Mouse (Mus musculus) midbrain, embryonic 13.5 days (tissue): ENCODE results near the gene Srebf2. TPM values are rescaled to one million over a fixed set of nuclear protein-coding genes. Genes with fewer than 3 reads are reported as not detected.
A peak's percentile ranks its signal among the peaks of the same experiment; 100 is the strongest.
"Not testable (repeated sequence)": the region's sequence is repeated elsewhere in the genome, so short reads cannot be mapped to it uniquely, and the experiment has no call there.

Experiments used
- ATAC-seq: fragments of 200-750 bp; cut with Nextera tagmentation; 2 replicates; pipeline ENCODE4 v1.8.0; 2017; ENCODE audit warnings: mild to moderate bottlenecking, moderate TSS enrichment, moderate library complexity
- H3K27ac ChIP-seq: fragments of 300-500 bp; sonication (generic); 2 replicates; pipeline ENCODE4 v1.5.1; 2015; ENCODE audit warnings: inconsistent platforms, mild to moderate bottlenecking, moderate library complexity
- H3K27me3 ChIP-seq: fragments of 300-500 bp; sonication (generic); 2 replicates; pipeline ENCODE4 v1.6.1; 2015; ENCODE audit warnings: mild to moderate bottlenecking, inconsistent platforms
- H3K36me3 ChIP-seq: fragments of 300-500 bp; sonication (generic); 2 replicates; pipeline ENCODE4 v1.6.1; 2015; ENCODE audit warnings: mild to moderate bottlenecking, inconsistent platforms
- H3K4me1 ChIP-seq: fragments of 300-500 bp; sonication (generic); replicated peaks from 2 replicates; pipeline ENCODE4 v1.6.1; 2015; ENCODE audit warnings: inconsistent platforms
- H3K4me2 ChIP-seq: fragments of 300-500 bp; sonication (generic); replicated peaks from 2 replicates; pipeline ENCODE4 v1.6.1; 2015; ENCODE audit warnings: moderate library complexity, mild to moderate bottlenecking, inconsistent platforms
- H3K4me3 ChIP-seq: fragments of 300-500 bp; sonication (generic); replicated peaks from 2 replicates; pipeline ENCODE4 v1.5.1; 2015; ENCODE audit warnings: mild to moderate bottlenecking, inconsistent platforms
- H3K9ac ChIP-seq: fragments of 300-500 bp; sonication (generic); replicated peaks from 2 replicates; pipeline ENCODE4 v1.6.1; 2015; ENCODE audit warnings: mild to moderate bottlenecking, inconsistent platforms
- H3K9me3 ChIP-seq: fragments of 300-500 bp; sonication (generic); 2 replicates; pipeline ENCODE4 v1.6.1; 2016; ENCODE audit warnings: mild to moderate bottlenecking, inconsistent platforms
- WGBS: fragments of 180-500 bp; shearing (Covaris S2); methylation state at CpG from one replicate; pipeline ENCODE4 v1.1.7; 2015; 5-methylcytosine and 5-hydroxymethylcytosine counted together
- polyA plus RNA-seq: library from polyadenylated mRNA; unstranded; fragments of >200 nt; fragmentation: Nextera tagmentation; extraction: Ambion mirVana; gene quantifications from 2 replicates; pipeline ENCODE4 v1.2.1, GENCODE M21; 2015

Srebf2 gene
- polyA plus RNA-seq = 225 and 230 TPM in 2 replicates

- Histone ChIP-seq H3K4me2 (peak within 1 kb of the TSS; percentile 88), H3K9me3 (no peaks in the 10 kb centered on the region), H3K27me3 (no peaks in the 10 kb centered on the region), H3K27ac (peak within 1 kb of the TSS; percentile 99), H3K4me3 (peak within 1 kb of the TSS; percentile 95), H3K4me1 (peaks cover 61% of the 10 kb centered on the region), H3K9ac (peak within 1 kb of the TSS; percentile 90), H3K36me3 (peaks cover 4% of the 10 kb centered on the region)
- ATAC-seq = peak; percentile 96
- under 1% methylated on average over 79 of the region's 79 CpGs for WGBS
Observed at GRCm38 (mm10) chr15:82146770-82147610, at the start of gene Srebf2. TSS of gene Srebf2 (plus strand) at chr15:82147181.

- Histone ChIP-seq H3K9ac (no peak overlapping the region), H3K4me3 (no peak overlapping the region), H3K9me3 (no peaks in the 10 kb centered on the region), H3K27ac (no peak overlapping the region), H3K4me2 (no peak overlapping the region), H3K36me3 (no peaks in the 10 kb centered on the region), H3K4me1 (no peaks in the 10 kb centered on the region; the same call in 1 of the 2 replicates), H3K27me3 (no peaks in the 10 kb centered on the region)
- ATAC-seq = no peak
- WGBS = 19% methylated on average over 8 of the region's 8 CpGs
Observed at GRCm38 (mm10) chr15:82106953-82107555, 39.9 kb upstream of the Srebf2 start.

- no peak for ATAC-seq
- Histone ChIP-seq H3K27me3 (no peaks in the 10 kb centered on the region), H3K4me3 (no peak overlapping the region), H3K36me3 (no peaks in the 10 kb centered on the region), H3K27ac (no peak overlapping the region), H3K9ac (no peak overlapping the region), H3K9me3 (no peaks in the 10 kb centered on the region), H3K4me2 (no peak overlapping the region), H3K4me1 (no peaks in the 10 kb centered on the region)
- 90% methylated on average over 8 of the region's 8 CpGs for WGBS
Observed at GRCm38 (mm10) chr15:82120544-82120943, 26.4 kb upstream of the Srebf2 start.

- peak overlapping the region; percentile 68; the same call in 1 of the 2 replicates for H3K9ac ChIP-seq
- not testable (repeated sequence) for H3K27me3 ChIP-seq, H3K9me3 ChIP-seq, ATAC-seq, H3K27ac ChIP-seq, H3K4me3 ChIP-seq
- WGBS = 88% methylated on average over 4 of the region's 4 CpGs
- H3K4me2 ChIP-seq = peak overlapping the region; percentile 86
- H3K4me1 ChIP-seq = peaks cover 22% of the 10 kb centered on the region
- peaks cover 10% of the 10 kb centered on the region; the same call in 1 of the 2 replicates for H3K36me3 ChIP-seq
Observed at GRCm38 (mm10) chr15:82126690-82127089, 20.3 kb upstream of the Srebf2 start.

- peak; percentile 98 for ATAC-seq
- H3K9ac ChIP-seq = peak within 1 kb of the TSS; percentile 79
- under 1% methylated on average over 70 of the region's 74 CpGs for WGBS
Observed at GRCm38 (mm10) chr15:82127426-82128374, 19.3 kb upstream of the Srebf2 start, which contains the start of gene Ccdc134. TSS of gene Ccdc134 (plus strand) at chr15:82127922.

GRCm38 (mm10) chr15:82128398-82128797, 18.6 kb upstream of the Srebf2 start:
- no peak for ATAC-seq
- Histone ChIP-seq H3K36me3 (peaks cover 16% of the 10 kb centered on the region; the same call in 1 of the 2 replicates), H3K27ac (0 out of 2 replicates have a peak overlapping the region, but pooled peaks have one; percentile 74), H3K4me1 (peaks cover 22% of the 10 kb centered on the region), H3K4me3 (peak overlapping the region; percentile 80), H3K9ac (peak overlapping the region; percentile 79), H3K4me2 (peak overlapping the region; percentile 86), H3K27me3 (0 out of 2 replicates have a peak, but pooled peaks cover 5% of the 10 kb centered on the region), H3K9me3 (no peaks in the 10 kb centered on the region)
- 0% methylated on average over 5 of the region's 5 CpGs for WGBS

More at GRCm38 (mm10) chr15:82127426-82128374, 19.3 kb upstream of the Srebf2 start, which contains the start of gene Ccdc134:
- Histone ChIP-seq H3K27ac (peak within 1 kb of the TSS; percentile 74), H3K9me3 (no peaks in the 10 kb centered on the region), H3K4me2 (peak within 1 kb of the TSS; percentile 86), H3K4me1 (peaks cover 22% of the 10 kb centered on the region), H3K27me3 (0 out of 2 replicates have a peak, but pooled peaks cover 5% of the 10 kb centered on the region), H3K36me3 (peaks cover 14% of the 10 kb centered on the region; the same call in 1 of the 2 replicates), H3K4me3 (peak within 1 kb of the TSS; percentile 80)

GRCm38 (mm10) chr15:82130599-82130998, 16.4 kb upstream of the Srebf2 start:
- H3K9ac ChIP-seq = no peak overlapping the region
- no peak for ATAC-seq
- no peak overlapping the region for H3K4me3 ChIP-seq
- no peak overlapping the region for H3K4me2 ChIP-seq
- peaks cover 19% of the 10 kb centered on the region; the same call in 1 of the 2 replicates for H3K36me3 ChIP-seq
- no peak overlapping the region for H3K27ac ChIP-seq
- H3K9me3 ChIP-seq = no peaks in the 10 kb centered on the region
- peaks cover 22% of the 10 kb centered on the region for H3K4me1 ChIP-seq
- 0 out of 2 replicates have a peak, but pooled peaks cover 5% of the 10 kb centered on the region for H3K27me3 ChIP-seq
- WGBS = 60% methylated on average over 7 of the region's 7 CpGs

GRCm38 (mm10) chr15:82135372-82135771, 11.6 kb upstream of the Srebf2 start:
- H3K9me3 ChIP-seq = no peaks in the 10 kb centered on the region

GRCm38 (mm10) chr15:82138565-82138964, 8.4 kb upstream of the Srebf2 start:
- 52% methylated on average over 4 of the region's 4 CpGs for WGBS
- H3K4me1 ChIP-seq = 0 out of 2 replicates have a peak, but pooled peaks cover 1% of the 10 kb centered on the region
- H3K27ac ChIP-seq = no peak overlapping the region
- H3K4me2 ChIP-seq = no peak overlapping the region
- H3K9me3 ChIP-seq = no peaks in the 10 kb centered on the region
- no peak overlapping the region for H3K9ac ChIP-seq
- H3K4me3 ChIP-seq = no peak overlapping the region
- peaks cover 12% of the 10 kb centered on the region for H3K36me3 ChIP-seq
- H3K27me3 ChIP-seq = no peaks in the 10 kb centered on the region
- 0 out of 2 replicates have a peak, but pooled peaks have one; percentile 14 for ATAC-seq

More at GRCm38 (mm10) chr15:82135372-82135771, 11.6 kb upstream of the Srebf2 start:
- H3K36me3 ChIP-seq = peaks cover 19% of the 10 kb centered on the region; the same call in 1 of the 2 replicates
- H3K27me3 ChIP-seq = no peaks in the 10 kb centered on the region
- ATAC-seq = no peak
- no peak overlapping the region for H3K9ac ChIP-seq
- no peak overlapping the region for H3K4me2 ChIP-seq
- H3K27ac ChIP-seq = no peak overlapping the region
- H3K4me3 ChIP-seq = no peak overlapping the region
- H3K4me1 ChIP-seq = no peaks in the 10 kb centered on the region
- WGBS = 91% methylated on average over 4 of the region's 4 CpGs

GRCm38 (mm10) chr15:82139196-82139595, 7.8 kb upstream of the Srebf2 start:
- Histone ChIP-seq H3K4me1 (peaks cover 7% of the 10 kb centered on the region), H3K36me3 (peaks cover 11% of the 10 kb centered on the region), H3K4me2 (no peak overlapping the region), H3K9me3 (no peaks in the 10 kb centered on the region), H3K9ac (no peak overlapping the region), H3K27me3 (no peaks in the 10 kb centered on the region), H3K4me3 (no peak overlapping the region), H3K27ac (no peak overlapping the region)
- ATAC-seq = no peak
- WGBS = 92% methylated on average over 8 of the region's 8 CpGs

- no peak for ATAC-seq
- Histone ChIP-seq H3K4me1 (peaks cover 15% of the 10 kb centered on the region), H3K27ac (peak overlapping the region; percentile 22; the same call in 1 of the 2 replicates), H3K4me2 (no peak overlapping the region), H3K36me3 (peaks cover 11% of the 10 kb centered on the region), H3K9ac (no peak overlapping the region), H3K27me3 (no peaks in the 10 kb centered on the region), H3K9me3 (no peaks in the 10 kb centered on the region), H3K4me3 (no peak overlapping the region)
- WGBS = 87% methylated on average over 3 of the region's 3 CpGs
Observed at GRCm38 (mm10) chr15:82140355-82140754, 6.6 kb upstream of the Srebf2 start.
